Mouse (Mus musculus) heart, postnatal 0 days (tissue): ENCODE measurements around the gene Nsf.

Source experiments
- CTCF ChIP-seq: IDR thresholded peaks from 2 replicates; pipeline ENCODE4 v1.5.1; 2016; ENCODE audit warnings: antibody characterized with exemption, control low read depth, low read depth
- EP300 ChIP-seq: IDR thresholded peaks from 2 replicates; pipeline ENCODE4 v1.6.1; 2016; ENCODE audit warnings: antibody characterized with exemption, low read depth

- TF ChIP-seq CTCF (no peak), EP300 (no peak)
These were observed 173.7 kb downstream of the Nsf start for GRCm38 (mm10) chr11:103780152-103780551.
